Mouse (Mus musculus) cerebellum, adult 18-20 months (tissue): ENCODE results near the gene Gpn3.
A peak's percentile ranks its signal among the peaks of the same experiment; 100 is the strongest.
"Not testable (repeated sequence)": the region's sequence is repeated elsewhere in the genome, so short reads cannot be mapped to it uniquely, and the experiment has no call there.

ENCODE experiments used
- DNase-seq, 2 experiments: peaks; one replicate each; pipeline ENCODE4 v3.0.0; 2021

Gene Gpn3

DNA sequence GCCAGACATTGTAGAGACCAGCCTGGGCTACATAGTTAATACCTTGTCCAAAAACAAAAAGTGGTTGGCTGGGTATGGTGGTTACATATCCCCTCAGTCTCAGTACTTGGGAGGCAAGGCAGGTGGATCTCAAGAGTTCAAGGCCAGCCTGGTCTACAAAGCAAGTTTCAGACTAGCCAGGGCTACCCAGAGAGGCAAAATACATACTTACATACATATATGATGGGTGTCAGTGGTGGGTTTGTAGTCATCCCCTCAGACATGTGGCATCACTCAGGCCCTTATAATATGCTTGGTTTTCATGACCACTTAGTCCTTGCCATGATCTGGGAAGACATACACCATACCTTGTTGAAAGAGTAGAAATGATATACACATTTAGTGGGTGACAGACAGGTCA lies 19.0 kb downstream of the Gpn3 start:
- no peak for DNase-seq

DNA sequence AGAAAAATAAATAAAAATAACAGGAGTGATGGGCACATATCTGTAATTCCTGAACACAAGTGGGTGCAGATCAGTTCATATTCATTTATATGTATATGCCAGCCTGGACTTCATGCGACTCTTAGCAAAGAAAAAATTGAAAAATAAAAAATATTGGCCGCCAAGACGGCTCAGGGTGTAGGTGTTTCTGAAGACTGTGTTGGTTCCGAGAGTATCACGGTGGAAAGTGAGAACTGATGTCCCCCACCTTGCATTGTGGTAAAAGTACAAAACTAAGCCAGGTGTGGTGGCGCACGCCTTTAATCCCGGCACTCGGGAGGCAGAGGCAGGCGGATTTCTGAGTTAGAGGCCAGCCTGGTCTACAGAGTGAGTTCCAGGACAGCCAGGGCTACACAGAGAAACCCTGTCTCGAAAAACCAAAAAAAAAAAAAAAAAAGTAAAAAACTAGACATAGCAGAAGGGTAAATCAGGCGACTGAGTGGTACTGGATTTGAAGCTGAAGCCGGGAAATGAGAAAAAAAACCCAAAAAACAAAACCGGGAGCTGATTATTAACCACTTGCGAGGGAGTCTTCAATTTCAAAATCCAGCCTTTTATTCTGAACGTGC lies 19.6 kb downstream of the Gpn3 start:
- DNase-seq = no peak

DNA sequence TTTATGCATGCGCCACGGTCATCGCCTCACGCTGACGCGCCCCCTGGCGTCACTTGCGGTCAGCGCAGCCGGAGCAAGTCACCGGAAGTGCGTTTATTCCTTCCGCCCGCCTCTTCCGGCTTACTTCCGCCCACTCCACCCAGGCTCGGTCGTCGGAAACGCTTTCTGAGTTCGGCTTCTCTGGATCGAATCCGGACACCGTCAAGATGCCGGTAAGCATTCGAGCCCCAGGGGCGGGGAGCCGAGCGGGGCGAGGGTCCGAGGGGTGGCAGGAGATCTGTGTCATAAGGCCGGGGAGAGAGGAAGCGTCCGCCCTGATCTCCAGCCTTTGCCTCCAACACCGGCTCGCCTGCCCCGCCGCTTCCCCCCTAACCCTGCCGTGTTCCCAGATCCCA lies 20.1 kb downstream of the Gpn3 start, which contains the start of gene Arpc3:
Arpc3 (plus strand) TSS at position 93 of the 395 bp plus-strand sequence.
- peak; percentile 88 to 96 for DNase-seq

GRCm38 (mm10) chr5:122392227-122393004 lies 20.7 kb downstream of the Gpn3 start:
- DNase-seq = peak in 1 of 2 experiments; percentile 28

DNA sequence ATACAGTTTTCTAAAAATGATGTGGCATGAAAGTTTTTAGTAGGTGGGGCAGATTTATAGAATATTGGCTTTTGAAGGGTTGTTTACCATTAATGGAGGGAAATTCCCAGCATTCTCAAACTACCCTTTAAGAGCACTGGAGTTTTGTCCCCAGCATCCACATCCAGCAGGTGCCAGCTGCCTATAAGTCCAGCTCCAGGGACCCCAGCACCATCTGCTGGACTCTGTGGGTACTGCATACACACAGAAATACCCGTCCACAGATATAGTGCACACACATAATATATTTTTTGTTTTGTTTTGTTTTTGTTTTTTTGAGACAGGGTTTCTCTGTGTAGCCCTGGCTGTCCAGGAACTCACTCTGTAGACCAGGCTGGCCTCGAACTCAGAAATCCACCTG lies 22.2 kb downstream of the Gpn3 start:
- peak; percentile 67 to 74 for DNase-seq

DNA sequence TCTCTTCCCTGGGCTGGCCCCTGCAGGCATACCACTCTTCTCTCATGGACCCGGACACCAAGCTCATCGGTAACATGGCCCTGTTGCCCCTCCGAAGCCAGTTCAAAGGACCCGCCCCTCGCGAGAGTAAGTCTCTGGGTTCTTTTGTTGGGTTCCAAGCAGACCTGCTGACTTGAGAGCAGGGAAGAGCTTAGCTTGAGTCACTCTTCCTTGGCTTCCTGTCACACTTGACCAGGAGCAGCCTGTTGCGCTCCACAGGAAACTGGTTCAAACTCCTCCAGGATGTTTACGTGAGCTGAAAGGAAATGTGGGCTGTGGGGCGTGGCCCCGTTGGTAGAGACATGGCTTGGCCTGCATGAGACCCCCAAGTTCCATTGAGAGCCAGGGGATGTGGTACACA lies 25.1 kb downstream of the Gpn3 start:
- no peak for DNase-seq

DNA sequence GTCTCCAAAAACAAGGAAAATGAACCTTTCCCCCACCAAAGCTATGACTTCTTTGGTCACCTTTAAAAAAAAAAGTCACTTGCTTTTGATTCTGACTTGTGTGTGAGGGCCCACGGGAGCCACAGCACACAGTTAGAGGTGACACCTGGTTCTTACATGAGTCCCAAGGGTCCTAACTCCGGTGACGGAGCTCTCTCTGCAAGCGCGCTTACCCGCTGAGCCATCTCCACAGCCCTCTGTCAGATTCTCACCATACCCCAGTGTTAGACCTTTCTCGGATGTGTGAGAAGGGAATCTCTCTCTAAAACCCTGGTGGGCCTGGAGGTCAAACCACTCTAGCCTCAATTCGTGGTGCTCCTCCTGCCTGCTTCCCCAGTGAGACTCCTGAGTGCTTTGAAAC lies 25.8 kb downstream of the Gpn3 start:
- DNase-seq = no peak

DNA sequence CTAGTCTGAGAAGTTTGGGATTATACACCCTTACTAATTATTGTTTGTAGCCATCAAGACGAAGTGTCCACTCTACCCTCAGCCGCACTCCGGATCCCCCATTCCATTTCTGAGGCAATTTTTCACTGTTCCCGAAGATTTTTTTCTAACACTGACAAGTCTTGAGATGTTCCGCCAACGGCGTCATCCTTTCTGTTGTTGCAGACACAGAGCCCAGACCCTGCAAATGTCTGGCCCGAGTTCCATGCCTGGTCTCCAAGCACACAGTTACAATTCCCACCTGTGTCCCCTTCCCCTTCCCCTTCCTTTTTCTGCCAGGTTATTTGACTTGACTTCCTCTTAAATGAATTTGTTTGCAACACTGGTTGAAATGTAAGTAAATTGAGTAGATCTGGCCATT lies 28.2 kb downstream of the Gpn3 start:
- no peak for DNase-seq

- DNase-seq = no peak
Measured at GRCm38 (mm10) chr5:122400628-122401302, 29.1 kb downstream of the Gpn3 start.

DNA sequence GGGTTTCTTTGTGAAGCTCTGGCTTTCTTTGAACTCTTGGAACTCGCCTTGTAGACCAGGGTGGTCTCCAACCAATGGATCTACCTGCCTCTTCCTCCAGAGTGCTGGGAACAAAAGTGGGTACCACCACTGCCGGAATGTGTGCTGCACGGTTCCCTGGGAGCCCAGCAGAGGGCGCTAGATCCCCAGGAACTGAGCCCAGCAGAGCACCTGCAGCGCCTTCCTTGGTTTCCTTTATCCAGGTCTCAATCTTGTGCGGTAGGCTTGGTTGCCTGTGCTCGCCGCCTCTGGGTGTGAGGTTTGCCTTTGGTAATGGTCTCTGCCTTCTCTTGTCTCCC lies 29.6 kb downstream of the Gpn3 start:
- peak; percentile 80 to 85 for DNase-seq

GRCm38 (mm10) chr5:122402160-122402559 lies 30.5 kb downstream of the Gpn3 start:
- no peak for DNase-seq

- peak in 1 of 2 experiments; percentile 36 for DNase-seq
Measured at GRCm38 (mm10) chr5:122402772-122403171, 31.1 kb downstream of the Gpn3 start.

DNA sequence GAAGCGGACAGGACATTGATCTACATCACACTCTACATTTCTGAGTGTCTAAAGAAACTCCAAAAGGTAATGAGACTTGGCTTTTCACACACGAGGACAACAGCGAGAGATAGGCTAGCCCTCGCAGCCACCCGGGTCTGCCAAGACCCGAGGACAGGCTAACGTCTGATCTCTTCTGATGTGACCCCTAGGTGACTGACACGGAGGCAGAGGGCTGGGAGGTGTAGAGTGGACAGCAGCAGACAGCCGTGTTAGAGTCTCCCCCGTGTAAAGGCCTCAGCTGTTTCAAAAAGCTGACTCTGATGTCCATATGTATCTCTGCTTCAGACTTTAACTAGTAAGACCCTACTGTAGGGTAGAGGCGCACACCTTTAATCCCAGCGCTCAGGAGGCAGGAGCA lies 31.7 kb downstream of the Gpn3 start:
- DNase-seq = no peak

DNA sequence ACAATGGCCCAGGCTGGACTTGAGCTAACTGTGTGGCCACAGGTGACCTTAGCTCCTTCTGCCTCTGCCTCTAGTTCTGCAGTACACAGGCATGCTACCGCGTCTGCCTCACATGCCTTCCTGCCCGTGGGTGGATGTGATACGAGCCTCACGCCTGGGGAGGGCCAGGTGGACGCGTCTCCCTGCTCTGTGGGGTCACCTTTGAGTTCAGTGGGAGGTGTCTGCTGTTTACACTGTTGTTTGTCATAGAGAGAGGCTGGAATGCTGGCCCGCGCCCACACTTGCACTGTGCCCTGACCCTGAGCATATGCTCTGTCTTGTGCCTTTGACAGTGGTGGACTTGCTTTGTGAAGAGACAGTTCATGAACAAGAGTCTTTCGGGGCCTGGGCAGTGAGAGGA lies 33.9 kb downstream of the Gpn3 start:
- no peak for DNase-seq

DNA sequence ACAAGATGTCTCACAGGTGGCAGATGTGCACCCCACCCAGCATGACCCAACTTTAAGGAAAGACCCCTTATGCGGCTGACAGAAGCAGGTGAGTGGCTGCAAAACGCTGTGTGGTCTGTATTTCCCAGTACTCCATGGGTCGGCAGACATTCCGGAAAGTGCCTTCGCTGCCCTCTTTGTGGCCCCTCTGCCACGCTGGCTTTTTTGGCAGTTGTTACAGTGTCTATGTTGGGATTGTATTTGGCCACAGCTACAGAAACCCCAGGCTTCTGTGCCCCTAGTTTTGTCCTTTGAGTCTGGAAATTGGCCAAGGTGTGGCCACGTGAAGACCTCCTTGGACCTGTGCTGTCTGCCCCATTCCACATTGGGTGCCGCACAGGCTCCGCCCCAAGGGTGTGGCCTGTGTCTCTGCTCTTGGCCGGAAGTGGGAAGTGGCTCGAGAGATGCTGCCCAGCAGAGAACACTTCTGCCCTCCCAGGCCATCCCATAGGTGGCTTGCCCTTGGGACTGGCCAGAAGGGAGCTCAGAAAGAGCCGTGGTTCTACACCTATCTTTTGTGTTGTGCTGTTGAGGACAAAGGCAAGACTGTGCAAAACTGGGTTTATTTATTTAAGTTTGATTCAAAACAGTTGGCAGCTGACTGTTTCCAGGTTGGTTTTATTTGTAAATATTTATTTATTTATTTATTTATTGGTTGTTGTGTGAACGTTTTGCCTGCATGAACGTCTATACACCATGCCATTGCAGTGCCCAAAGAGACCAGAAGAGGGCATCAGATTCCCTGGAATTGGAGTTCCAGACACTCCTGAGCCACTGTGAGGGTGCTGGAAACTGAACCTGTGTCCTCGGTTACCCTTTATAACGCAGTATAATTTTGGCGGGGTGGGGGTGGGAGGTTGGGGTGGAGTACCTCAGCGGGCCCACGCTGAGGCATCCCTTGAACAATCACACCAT lies 38.3 kb downstream of the Gpn3 start:
- DNase-seq = no peak

- DNase-seq = no peak
Measured at GRCm38 (mm10) chr5:122411892-122412291, 40.2 kb downstream of the Gpn3 start.

DNA sequence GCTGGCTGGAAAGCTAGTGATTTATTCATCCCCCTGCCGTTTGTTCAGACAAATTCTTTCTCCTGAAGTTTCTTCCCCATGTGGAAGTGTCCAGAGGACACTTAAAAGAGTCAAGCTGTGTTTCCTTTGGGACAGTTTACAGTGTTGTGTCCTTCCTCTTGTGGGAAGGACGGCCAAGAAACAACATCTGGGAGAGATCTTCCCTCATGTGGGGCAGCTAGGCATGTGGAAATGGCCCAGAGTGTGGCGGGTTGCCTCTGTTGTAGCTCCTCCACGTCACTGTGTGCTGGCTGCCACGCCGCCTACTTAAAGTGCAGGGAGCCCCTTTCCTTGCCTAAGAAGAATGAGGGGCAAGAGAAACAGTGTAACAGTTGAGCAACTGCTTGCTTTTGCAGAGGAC lies 41.1 kb downstream of the Gpn3 start:
- no peak for DNase-seq

- no peak for DNase-seq
Measured at GRCm38 (mm10) chr5:122414351-122414750, 42.7 kb downstream of the Gpn3 start.

- no peak for DNase-seq
Measured at GRCm38 (mm10) chr5:122415465-122415864, 43.8 kb downstream of the Gpn3 start.

- DNase-seq = not testable (repeated sequence)
Measured at GRCm38 (mm10) chr5:122420676-122421075, 49.0 kb downstream of the Gpn3 start.

DNA sequence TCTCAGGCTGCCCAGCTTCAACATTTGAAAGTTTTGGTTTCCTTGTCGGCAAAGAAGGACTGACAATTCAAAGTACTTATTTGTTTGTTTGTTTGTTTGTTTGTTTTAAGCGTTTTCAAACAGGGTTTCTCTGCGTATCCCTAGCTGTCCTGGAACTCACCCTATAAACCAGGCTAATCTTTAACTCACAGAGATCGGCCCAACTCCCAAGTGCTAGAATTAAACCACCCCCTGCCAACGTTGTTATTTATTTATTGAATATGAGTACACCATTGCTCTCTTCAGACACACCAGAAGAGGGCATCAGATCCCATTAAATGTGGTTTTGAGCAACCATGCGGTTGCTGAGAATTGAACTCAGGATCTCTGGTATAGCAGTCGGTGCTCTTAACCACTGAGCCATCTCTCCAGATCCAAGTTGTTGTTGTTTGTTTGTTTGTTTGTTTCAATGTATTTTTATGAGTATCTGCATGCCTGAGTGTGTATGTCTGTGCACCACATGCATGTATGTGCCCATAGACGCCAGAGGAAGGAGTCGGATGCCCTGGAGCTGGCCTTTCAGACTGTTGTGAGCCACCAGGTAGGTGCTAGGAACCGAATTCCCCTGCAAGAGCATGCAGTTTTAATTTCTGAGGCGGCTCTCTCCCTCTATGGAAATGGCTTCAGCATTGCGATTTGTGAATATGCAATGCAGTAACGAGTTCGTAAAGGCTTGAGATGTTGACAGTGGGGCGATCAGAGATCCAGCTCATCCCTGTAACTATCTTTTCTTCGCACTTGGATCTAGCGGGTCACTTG lies 49.8 kb downstream of the Gpn3 start, which contains the start of gene Anapc7:
Anapc7 (plus strand) TSS at position 423 of the 798 bp plus-strand sequence.
- no peak for DNase-seq
